Mouse (Mus musculus): ENCODE measurements around the gene Gm2381.
"Not testable (repeated sequence)": the region's sequence is repeated elsewhere in the genome, so short reads cannot be mapped to it uniquely, and the experiment has no call there.

Gene Gm2381

DNA sequence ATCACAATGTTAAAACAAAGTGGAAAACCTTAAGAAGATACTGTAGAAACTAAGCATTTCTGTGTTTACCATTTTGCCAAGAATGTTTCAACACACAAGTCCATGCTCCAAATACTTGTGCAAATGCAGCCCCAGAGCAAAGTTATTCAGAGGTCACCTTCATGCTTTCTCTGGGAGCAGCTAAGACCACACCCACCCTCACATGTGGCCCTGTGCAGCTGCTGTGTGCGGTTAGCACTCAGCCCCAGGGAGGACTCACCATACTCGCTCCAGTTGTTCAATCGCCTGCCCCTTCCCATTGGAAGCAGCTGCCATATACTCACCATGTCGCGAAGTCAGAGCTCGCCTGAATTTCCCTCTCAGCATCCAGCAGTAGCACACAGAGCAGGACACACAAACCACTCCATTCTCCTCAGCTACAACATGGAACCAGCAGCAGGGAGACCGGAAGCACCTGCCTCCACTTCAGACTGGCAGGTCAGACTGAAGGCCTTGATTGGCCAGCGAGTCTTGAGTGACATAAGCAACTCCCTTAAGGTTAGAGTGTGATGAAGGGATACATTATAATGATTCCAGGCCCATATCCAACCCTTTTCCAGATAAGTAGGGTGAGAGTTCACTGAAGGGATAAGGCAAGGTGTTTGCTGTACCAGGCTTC is at the start of gene Gm2381:
TSS of gene Gm2381 (minus strand) at position 434 of the 658 bp plus-strand sequence.
- DNase-seq = not testable (repeated sequence)

DNA sequence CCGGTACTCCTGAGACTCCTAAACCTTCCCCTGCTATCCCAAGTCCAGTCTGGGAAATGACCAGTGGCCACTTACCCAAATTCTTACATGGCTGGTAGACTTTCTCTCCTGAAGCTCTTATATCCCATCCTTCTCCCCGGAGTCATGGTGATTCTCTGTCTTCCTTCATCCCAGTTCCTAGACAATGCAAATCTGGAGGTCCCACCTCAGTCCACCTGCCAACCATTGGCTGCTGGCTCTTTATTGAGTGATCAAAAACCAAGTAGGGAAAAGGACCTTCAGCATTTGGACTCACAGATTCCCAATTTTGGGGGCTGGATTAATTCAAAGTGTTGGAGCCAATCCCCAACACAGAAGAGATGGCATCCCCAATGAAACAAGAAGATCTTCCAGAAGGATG is 31.0 kb upstream of the Gm2381 start:
- DNase-seq = not testable (repeated sequence)

GRCm38 (mm10) chr7:42878090-42878489 is 11.1 kb upstream of the Gm2381 start:
- DNase-seq = no peak

- not testable (repeated sequence) for DNase-seq
Measured at GRCm38 (mm10) chr7:42838366-42838765, 28.7 kb downstream of the Gm2381 start.

- DNase-seq = no peak
Measured at GRCm38 (mm10) chr7:42832221-42832620, 34.8 kb downstream of the Gm2381 start.

GRCm38 (mm10) chr7:42793425-42793824 is 73.6 kb downstream of the Gm2381 start, which contains the start of gene Vmn2r62:
Gene Vmn2r62 (minus strand): TSS chr7:42793525.
- DNase-seq = not testable (repeated sequence)

Data from kidney, postnatal 10 days (tissue).